Mouse (Mus musculus): ENCODE results near the gene Lyl1.

DNA sequence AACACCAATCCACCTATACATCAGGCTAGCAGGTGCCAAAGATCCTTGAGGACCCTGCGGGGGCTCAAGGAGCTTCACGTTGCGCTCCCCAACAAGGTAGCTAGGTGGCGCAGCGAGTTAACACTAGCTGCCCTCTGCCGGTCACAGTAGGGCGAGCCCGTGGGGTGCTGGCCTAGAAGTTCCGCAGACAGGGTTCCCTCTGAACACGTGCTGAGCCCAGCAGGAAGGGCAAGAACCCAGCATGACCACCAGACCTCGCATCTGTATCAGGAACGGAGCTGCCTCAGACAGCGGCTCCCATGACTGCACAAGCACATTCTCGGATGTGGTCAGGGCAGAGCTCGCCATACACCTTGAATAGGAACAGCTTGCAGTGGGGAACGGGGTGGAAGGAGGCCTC, 36.4 kb downstream of the Lyl1 start:
- TF ChIP-seq FOSL1 (IDR thresholded peaks at IDR 0.05; ENCODE audit: insufficient read depth, low read length, poor library complexity, severe bottlenecking), result no peak
- peak; percentile 52 for TF ChIP-seq USF1 (IDR thresholded peaks at IDR 0.05; ENCODE audit: low read depth)
- TF ChIP-seq CTCF (IDR thresholded peaks at IDR 0.05; ENCODE audit: control insufficient read depth, insufficient read depth, insufficient read length), result peak; percentile 99
- TF ChIP-seq CEBPB (IDR thresholded peaks at IDR 0.05; ENCODE audit: low read depth), result no peak
- peak; percentile 91 for TF ChIP-seq MAX (IDR thresholded peaks at IDR 0.05)
- TF ChIP-seq MYOD1 (IDR thresholded peaks at IDR 0.05; ENCODE audit: control insufficient read depth, insufficient read length, low read depth), result no peak
- no peak for TF ChIP-seq MYOG (IDR thresholded peaks at IDR 0.05; ENCODE audit: control insufficient read depth, extremely low read depth, insufficient read length)

All from C2C12 (cell line).